Mouse (Mus musculus) liver, postnatal 0 days (tissue): ENCODE data around the gene Klk1b11.
"Not testable (repeated sequence)": the region's sequence is repeated elsewhere in the genome, so short reads cannot be mapped to it uniquely, and the experiment has no call there.

Experiments
- CTCF ChIP-seq: sonication (generic); IDR thresholded peaks from 2 replicates; pipeline ENCODE4 v1.5.1; 2016; ENCODE audit warnings: antibody characterized with exemption, low read depth
- EP300 ChIP-seq: IDR thresholded peaks from 2 replicates; pipeline ENCODE4 v1.6.1; 2016; ENCODE audit warnings: antibody characterized with exemption, low read depth, mild to moderate bottlenecking

GRCm38 (mm10) chr7:43975761-43976160 is 19.9 kb upstream of the Klk1b11 start, which contains the start of gene Klk1b9:
- TF ChIP-seq EP300, CTCF: not testable (repeated sequence)
